Mouse (Mus musculus) liver, embryonic 14.5 days (tissue): ENCODE measurements at regions not wholly inside any gene's neighbourhood (a gene's known extent, or its start where the extent isn't known, plus 50 kb on each side); places are given as distances from the start of the nearest gene placed in this dataset.
A peak's percentile ranks its signal among the peaks of the same experiment; 100 is the strongest.

Experiments used
- ATAC-seq: fragments of 200-750 bp; cut with Nextera tagmentation; 2 replicates; pipeline ENCODE4 v1.8.0; 2017; ENCODE audit warnings: moderate number of reproducible peaks, mild to moderate bottlenecking, moderate library complexity; ENCODE audit not compliant: insufficient read depth
- DNase-seq, 3 experiments: peaks; one replicate each; pipeline ENCODE4 v3.0.0-alpha.2; 2012 to 2013; ENCODE audit warnings: low read depth in 3 of 3, low spot score in 3 of 3
- H3K27ac ChIP-seq: fragments of 300-500 bp; sonication (generic); 2 replicates; pipeline ENCODE4 v1.5.1; 2014; ENCODE audit warnings: moderate library complexity, mild to moderate bottlenecking, control low read depth, inconsistent platforms
- H3K27me3 ChIP-seq: fragments of 300-500 bp; sonication (generic); 2 replicates; pipeline ENCODE4 v1.6.1; 2014; ENCODE audit warnings: mild to moderate bottlenecking, low read length, moderate library complexity; ENCODE audit not compliant: control insufficient read depth, insufficient read depth
- H3K36me3 ChIP-seq: fragments of 300-500 bp; sonication (generic); replicated peaks from 2 replicates; pipeline ENCODE4 v1.6.1; 2014; ENCODE audit warnings: low read depth; ENCODE audit not compliant: control insufficient read depth, insufficient read depth
- H3K4me1 ChIP-seq, 2 experiments: fragments of 200-500 bp in 1 of 2; fragments of 300-500 bp in 1 of 2; sonication (generic) in 1 of 2; replicated peaks; 2 replicates each; pipeline ENCODE4 v1.6.1; 2012 to 2014; ENCODE audit warnings: antibody characterized with exemption in 1 of 2, inconsistent platforms in 1 of 2, low read length in 1 of 2; ENCODE audit not compliant: control insufficient read depth in 2 of 2, insufficient read depth in 2 of 2
- H3K4me2 ChIP-seq: fragments of 300-500 bp; sonication (generic); 2 replicates; pipeline ENCODE4 v1.6.1; 2014; ENCODE audit warnings: low read depth, mild to moderate bottlenecking, control low read depth, moderate library complexity
- H3K4me3 ChIP-seq, 2 experiments: fragments of 200-500 bp in 1 of 2; fragments of 300-500 bp in 1 of 2; sonication (generic) in 1 of 2; 2 replicates each; pipeline ENCODE4 v1.5.1; 2012 to 2014; ENCODE audit warnings: low read depth in 2 of 2, low read length in 2 of 2, mild to moderate bottlenecking in 2 of 2, control low read depth in 1 of 2, inconsistent platforms in 1 of 2, moderate library complexity in 1 of 2; ENCODE audit not compliant: insufficient read depth in 1 of 2
- H3K9ac ChIP-seq: fragments of 300-500 bp; sonication (generic); replicated peaks from 2 replicates; pipeline ENCODE4 v1.6.1; 2014; ENCODE audit warnings: mild to moderate bottlenecking, control low read depth, moderate library complexity
- H3K9me3 ChIP-seq: fragments of 300-500 bp; sonication (generic); 2 replicates; pipeline ENCODE4 v1.6.1; 2016; ENCODE audit warnings: low read length, mixed read lengths; ENCODE audit not compliant: control insufficient read depth
- CTCF ChIP-seq: IDR thresholded peaks from 2 replicates; pipeline ENCODE4 v1.5.1; 2016; ENCODE audit warnings: antibody characterized with exemption, low read depth, control low read depth
- EP300 ChIP-seq: IDR thresholded peaks from 2 replicates; pipeline ENCODE4 v1.6.1; 2016; ENCODE audit warnings: antibody characterized with exemption, low read depth
- WGBS: fragments of 180-500 bp; shearing (Covaris S2); extraction: QIAGEN DNeasy Blood & Tissue Kit; methylation state at CpG from one replicate; pipeline ENCODE4 v1.1.7; 2014; ENCODE audit not compliant: insufficient replicate concordance; 5-methylcytosine and 5-hydroxymethylcytosine counted together

GRCm38 (mm10) chr6:120585941-120586280 is 54.8 kb upstream of the Hdhd5 start:
- no peaks in the 10 kb centered on the region for H3K9me3 ChIP-seq
- H3K36me3 ChIP-seq: no peaks in the 10 kb centered on the region
- no peak for TF ChIP-seq CTCF
- no peak for TF ChIP-seq EP300
- ATAC-seq: no peak
- peaks cover 18 to 23% of the 10 kb centered on the region in 2 experiments for H3K4me1 ChIP-seq
- H3K4me3 ChIP-seq: no peak overlapping the region
- no peaks in the 10 kb centered on the region for H3K27me3 ChIP-seq
- H3K4me2 ChIP-seq: no peak overlapping the region
- DNase-seq: no peak
- H3K9ac ChIP-seq: no peak overlapping the region
- WGBS: 49% methylated on average over 2 of the region's 2 CpGs
- H3K27ac ChIP-seq: no peak overlapping the region

- Histone ChIP-seq H3K36me3 (no peaks in the 10 kb centered on the region), H3K4me2 (no peak overlapping the region), H3K27ac (no peak overlapping the region), H3K4me3 (no peak overlapping the region), H3K9me3 (no peaks in the 10 kb centered on the region), H3K9ac (no peak overlapping the region), H3K27me3 (no peaks in the 10 kb centered on the region), H3K4me1 (peaks cover 23 to 29% of the 10 kb centered on the region in 2 experiments)
- DNase-seq: no peak
- no peak for ATAC-seq
- TF ChIP-seq CTCF (no peak), EP300 (no peak)
- WGBS: 64% methylated on average over 9 of the region's 9 CpGs
These were observed 54.2 kb upstream of the Hdhd5 start for GRCm38 (mm10) chr6:120585118-120585940.

- H3K4me2 ChIP-seq: no peak overlapping the region
- 79% methylated on average over 2 of the region's 2 CpGs for WGBS
- H3K4me1 ChIP-seq: peaks cover 17 to 28% of the 10 kb centered on the region in 2 experiments
- no peaks in the 10 kb centered on the region for H3K9me3 ChIP-seq
- ATAC-seq (no peak), DNase-seq (no peak)
- no peaks in the 10 kb centered on the region for H3K36me3 ChIP-seq
- H3K4me3 ChIP-seq: no peak overlapping the region
- TF ChIP-seq EP300 (no peak), CTCF (peak; percentile 63)
- H3K27ac ChIP-seq: no peak overlapping the region
- no peak overlapping the region for H3K9ac ChIP-seq
- H3K27me3 ChIP-seq: no peaks in the 10 kb centered on the region
These were observed 50.6 kb upstream of the Hdhd5 start for GRCm38 (mm10) chr6:120581748-120582147.
